Mouse (Mus musculus): ENCODE measurements around the gene Bco1.

DNA sequence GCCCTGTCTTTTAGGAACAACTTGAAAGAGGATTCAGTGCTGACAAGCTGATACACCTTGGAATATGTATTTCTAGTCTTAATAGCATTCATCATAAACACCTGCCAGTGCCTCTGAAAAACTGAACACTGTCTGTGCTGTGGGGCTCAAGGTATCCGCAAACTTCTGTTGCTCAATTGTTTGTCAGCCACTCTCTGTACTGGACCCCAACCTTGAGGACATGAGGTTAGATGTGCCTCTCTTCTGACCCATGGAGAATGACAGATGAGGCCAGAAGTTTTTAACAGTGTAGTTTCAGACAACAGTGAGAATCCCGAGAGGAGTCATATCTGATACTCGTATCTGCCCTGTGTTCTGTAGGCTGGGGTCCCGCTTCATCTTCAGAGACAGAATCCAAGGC lies 69.9 kb downstream of the Bco1 start:
- TF ChIP-seq CTCF (IDR thresholded peaks at IDR 0.05; ENCODE audit: low read depth) = no peak
- TF ChIP-seq EP300 (optimal IDR thresholded peaks at IDR 0.05) = no peak
